Mouse (Mus musculus): Measurements from ENCODE around the gene Tmem117. TPM values are rescaled to one million over a fixed set of nuclear protein-coding genes. Genes with fewer than 3 reads are reported as not detected.
A peak's percentile ranks its signal among the peaks of the same experiment; 100 is the strongest.

Gene Tmem117
- total and polyA plus RNA-seq, 3 experiments = 0.16 TPM; not detected in 2

GRCm38 (mm10) chr15:94589219-94590075 is 39.6 kb upstream of the Tmem117 start, which contains the start of gene Twf1:
TSS of gene Twf1 (minus strand) at chr15:94589889.
- ATAC-seq (ENCODE audit: extremely low read depth, insufficient number of reproducible peaks, low FRiP score, poor library complexity, severe bottlenecking) (peak; percentile 89), DNase-seq (ENCODE audit: low spot score) (peak; percentile 93)
- Histone ChIP-seq H3K4me3 (ENCODE audit: low read depth, low read length) (peak within 1 kb of the TSS; percentile 98), H3K9me3 (replicated peaks) (no peaks in the 10 kb centered on the region), H3K4me1 (ENCODE audit: insufficient read depth, low read depth, low read length) (peaks cover 7% of the 10 kb centered on the region), H3K27me3 (ENCODE audit: insufficient read depth, low read length) (no peaks in the 10 kb centered on the region), H3K36me3 (replicated peaks) (peaks cover 22% of the 10 kb centered on the region)
- TF ChIP-seq POLR2AphosphoS5 (IDR thresholded peaks at IDR 0.05; ENCODE audit: insufficient replicate concordance, low read depth, low read length) (no peak), GATA1 (IDR thresholded peaks at IDR 0.05; ENCODE audit: borderline replicate concordance, low read length) (no peak), TAL1 (conservative IDR thresholded peaks at IDR 0.05; ENCODE audit: low read depth, low read length) (no peak), GATA2 (IDR thresholded peaks at IDR 0.05; ENCODE audit: borderline replicate concordance, low read depth, low read length) (no peak), CTCF (IDR thresholded peaks at IDR 0.05; ENCODE audit: low read depth, low read length) (no peak)

DNA sequence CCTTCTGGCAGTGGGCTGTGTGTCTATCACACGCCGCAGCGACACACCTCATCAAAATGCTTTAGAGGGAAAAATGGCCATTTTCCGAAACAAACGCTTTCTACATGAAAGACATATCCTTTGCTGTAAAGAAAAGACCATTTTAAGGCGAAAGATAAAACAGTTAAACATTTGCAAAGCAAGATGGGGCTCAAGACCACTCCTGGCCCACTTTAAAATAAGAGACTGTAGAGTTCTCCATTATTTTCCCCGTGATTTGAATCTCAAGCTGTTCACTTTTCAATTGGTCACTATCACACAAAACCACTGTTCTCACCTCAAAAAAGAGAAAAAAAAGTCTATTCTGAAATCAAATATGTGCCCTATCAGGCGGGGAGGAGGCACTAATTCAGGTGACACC is 38.9 kb upstream of the Tmem117 start:
- Histone ChIP-seq H3K36me3 (replicated peaks) (peaks cover 15% of the 10 kb centered on the region), H3K27me3 (ENCODE audit: insufficient read depth, low read length) (no peaks in the 10 kb centered on the region), H3K4me3 (ENCODE audit: low read depth, low read length) (peak overlapping the region; percentile 98; the same call in 1 of the 2 replicates), H3K4me1 (ENCODE audit: insufficient read depth, low read depth, low read length) (peaks cover 7% of the 10 kb centered on the region), H3K9me3 (replicated peaks) (no peaks in the 10 kb centered on the region)
- ATAC-seq (ENCODE audit: extremely low read depth, insufficient number of reproducible peaks, low FRiP score, poor library complexity, severe bottlenecking) (no peak), DNase-seq (ENCODE audit: low spot score) (no peak)
- no peak for TF ChIP-seq POLR2AphosphoS5 (IDR thresholded peaks at IDR 0.05; ENCODE audit: insufficient replicate concordance, low read depth, low read length)
- TF ChIP-seq GATA2 (IDR thresholded peaks at IDR 0.05; ENCODE audit: borderline replicate concordance, low read depth, low read length) = no peak
- no peak for TF ChIP-seq CTCF (IDR thresholded peaks at IDR 0.05; ENCODE audit: low read depth, low read length)
- TF ChIP-seq TAL1 (conservative IDR thresholded peaks at IDR 0.05; ENCODE audit: low read depth, low read length) = no peak
- no peak for TF ChIP-seq GATA1 (IDR thresholded peaks at IDR 0.05; ENCODE audit: borderline replicate concordance, low read length)

DNA sequence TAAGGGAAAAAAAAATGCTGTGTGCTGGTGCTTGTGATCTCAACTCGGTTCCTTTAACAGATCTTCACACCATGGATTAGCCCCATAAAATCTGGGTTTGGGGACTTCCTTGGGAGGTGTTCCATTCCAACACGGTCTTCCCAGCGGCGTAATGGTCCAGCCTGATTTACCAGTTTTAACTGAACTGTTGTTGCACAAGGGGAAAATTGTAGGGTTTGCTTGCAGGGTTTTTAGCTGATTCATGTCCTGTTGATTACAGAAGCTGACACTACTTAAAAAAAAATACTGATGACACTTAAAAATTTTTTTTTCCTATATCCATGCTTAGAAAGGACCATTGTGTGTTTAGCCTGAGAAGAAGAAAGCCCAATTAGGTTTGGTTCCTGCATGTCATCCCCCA is 37.7 kb upstream of the Tmem117 start:
- Histone ChIP-seq H3K4me3 (ENCODE audit: low read depth, low read length) (no peak overlapping the region), H3K4me1 (ENCODE audit: insufficient read depth, low read depth, low read length) (peaks cover 7% of the 10 kb centered on the region), H3K9me3 (replicated peaks) (no peaks in the 10 kb centered on the region), H3K36me3 (replicated peaks) (peaks cover 4% of the 10 kb centered on the region), H3K27me3 (ENCODE audit: insufficient read depth, low read length) (peaks cover 3% of the 10 kb centered on the region; the same call in 1 of the 2 replicates)
- DNase-seq (ENCODE audit: low spot score) (no peak), ATAC-seq (ENCODE audit: extremely low read depth, insufficient number of reproducible peaks, low FRiP score, poor library complexity, severe bottlenecking) (no peak)
- TF ChIP-seq GATA1 (IDR thresholded peaks at IDR 0.05; ENCODE audit: borderline replicate concordance, low read length) (no peak), GATA2 (IDR thresholded peaks at IDR 0.05; ENCODE audit: borderline replicate concordance, low read depth, low read length) (no peak)

- Histone ChIP-seq H3K9me3 (replicated peaks) (no peaks in the 10 kb centered on the region), H3K4me1 (ENCODE audit: insufficient read depth, low read depth, low read length) (0 out of 2 replicates have a peak, but pooled peaks cover 2% of the 10 kb centered on the region), H3K27me3 (ENCODE audit: insufficient read depth, low read length) (peaks cover 3% of the 10 kb centered on the region; the same call in 1 of the 2 replicates), H3K36me3 (replicated peaks) (no peaks in the 10 kb centered on the region), H3K4me3 (ENCODE audit: low read depth, low read length) (no peak overlapping the region)
- no peak for DNase-seq (ENCODE audit: low spot score)
- TF ChIP-seq POLR2AphosphoS5 (IDR thresholded peaks at IDR 0.05; ENCODE audit: insufficient replicate concordance, low read depth, low read length) (no peak), CTCF (IDR thresholded peaks at IDR 0.05; ENCODE audit: low read depth, low read length) (no peak), TAL1 (conservative IDR thresholded peaks at IDR 0.05; ENCODE audit: low read depth, low read length) (no peak), GATA1 (IDR thresholded peaks at IDR 0.05; ENCODE audit: borderline replicate concordance, low read length) (no peak), GATA2 (IDR thresholded peaks at IDR 0.05; ENCODE audit: borderline replicate concordance, low read depth, low read length) (no peak)
- ATAC-seq (ENCODE audit: extremely low read depth, insufficient number of reproducible peaks, low FRiP score, poor library complexity, severe bottlenecking) = no peak
Observed at GRCm38 (mm10) chr15:94593586-94593985, 35.4 kb upstream of the Tmem117 start.

DNA sequence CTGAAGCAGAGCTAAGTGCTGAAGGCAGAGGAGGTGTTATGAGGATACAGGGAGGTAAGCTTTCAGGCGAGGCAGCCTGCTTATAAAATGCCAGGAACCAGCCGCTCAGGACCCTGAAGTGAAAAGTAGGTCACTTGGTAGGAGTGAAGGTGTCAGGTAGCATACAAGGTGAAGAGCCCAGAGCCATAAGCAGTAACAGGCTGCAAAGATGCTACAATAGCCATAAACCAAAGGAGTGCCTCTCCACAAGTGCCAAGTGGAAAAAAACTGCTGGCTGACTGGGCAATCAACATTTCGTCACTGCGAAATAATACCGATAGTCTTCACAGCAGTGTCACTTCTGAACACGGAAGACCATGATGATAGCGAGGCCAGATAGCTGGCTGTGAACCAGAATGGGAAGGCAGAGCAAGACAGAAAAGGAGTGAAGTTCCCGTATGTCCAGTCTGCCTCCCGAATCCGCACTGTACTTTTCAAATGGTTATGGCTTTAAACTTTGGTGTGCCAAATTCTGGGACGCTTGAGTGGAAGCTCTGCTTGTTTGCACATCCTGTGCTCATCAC is 28.8 kb upstream of the Tmem117 start:
- ATAC-seq (ENCODE audit: extremely low read depth, insufficient number of reproducible peaks, low FRiP score, poor library complexity, severe bottlenecking) = no peak
- Histone ChIP-seq H3K27me3 (ENCODE audit: insufficient read depth, low read length) (peaks cover 3% of the 10 kb centered on the region; the same call in 1 of the 2 replicates), H3K4me1 (ENCODE audit: insufficient read depth, low read depth, low read length) (no peaks in the 10 kb centered on the region), H3K9me3 (replicated peaks) (no peaks in the 10 kb centered on the region), H3K4me3 (ENCODE audit: low read depth, low read length) (no peak overlapping the region), H3K36me3 (replicated peaks) (no peaks in the 10 kb centered on the region)
- no peak for TF ChIP-seq GATA1 (IDR thresholded peaks at IDR 0.05; ENCODE audit: borderline replicate concordance, low read length)
- TF ChIP-seq POLR2AphosphoS5 (IDR thresholded peaks at IDR 0.05; ENCODE audit: insufficient replicate concordance, low read depth, low read length) = no peak
- TF ChIP-seq CTCF (IDR thresholded peaks at IDR 0.05; ENCODE audit: low read depth, low read length) = no peak
- TF ChIP-seq GATA2 (IDR thresholded peaks at IDR 0.05; ENCODE audit: borderline replicate concordance, low read depth, low read length) = no peak
- no peak for TF ChIP-seq TAL1 (conservative IDR thresholded peaks at IDR 0.05; ENCODE audit: low read depth, low read length)
- no peak for DNase-seq (ENCODE audit: low spot score)

DNA sequence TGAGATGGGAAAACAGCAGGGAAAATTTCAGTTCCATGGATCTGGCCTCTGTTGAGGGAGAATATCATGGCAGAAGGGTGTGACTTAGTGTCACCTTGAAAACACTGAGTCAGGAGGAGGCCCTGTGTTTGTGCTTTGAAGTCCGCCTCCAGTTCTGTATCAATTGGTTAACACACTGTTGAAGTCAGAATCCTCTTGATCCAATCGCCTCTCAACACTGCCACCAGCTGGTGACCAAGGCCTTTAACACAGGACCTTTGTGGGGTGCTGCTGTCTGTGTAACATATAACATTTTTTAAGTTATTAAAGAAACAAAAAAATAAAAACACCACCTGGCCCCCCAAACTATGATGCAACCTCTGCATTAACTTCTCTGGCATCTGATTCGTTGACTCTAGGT is 27.7 kb upstream of the Tmem117 start:
- TF ChIP-seq POLR2AphosphoS5 (IDR thresholded peaks at IDR 0.05; ENCODE audit: insufficient replicate concordance, low read depth, low read length) = no peak
- 0 out of 2 replicates have a peak, but pooled peaks have one; percentile 4 for TF ChIP-seq CTCF (IDR thresholded peaks at IDR 0.05; ENCODE audit: low read depth, low read length)
- peak; percentile 66 for ATAC-seq (ENCODE audit: extremely low read depth, insufficient number of reproducible peaks, low FRiP score, poor library complexity, severe bottlenecking)
- Histone ChIP-seq H3K4me3 (ENCODE audit: low read depth, low read length) (no peak overlapping the region), H3K4me1 (ENCODE audit: insufficient read depth, low read depth, low read length) (no peaks in the 10 kb centered on the region), H3K27me3 (ENCODE audit: insufficient read depth, low read length) (no peaks in the 10 kb centered on the region), H3K36me3 (replicated peaks) (no peaks in the 10 kb centered on the region), H3K9me3 (replicated peaks) (no peaks in the 10 kb centered on the region)
- DNase-seq (ENCODE audit: low spot score) = no peak
